Mouse (Mus musculus) midbrain, embryonic 12.5 days (tissue): ENCODE measurements at regions not wholly inside any gene's neighbourhood (a gene's known extent, or its start where the extent isn't known, plus 50 kb on each side); places are given as distances from the start of the nearest gene placed in this dataset.
"Not testable (repeated sequence)": the region's sequence is repeated elsewhere in the genome, so short reads cannot be mapped to it uniquely, and the experiment has no call there.

Experiments used
- ATAC-seq: fragments of 200-750 bp; cut with Nextera tagmentation; 2 replicates; pipeline ENCODE4 v1.8.0; 2017; ENCODE audit warnings: low read depth, moderate TSS enrichment, moderate library complexity; ENCODE audit not compliant: low FRiP score
- H3K27ac ChIP-seq: fragments of 300-500 bp; sonication (generic); replicated peaks from 2 replicates; pipeline ENCODE4 v1.5.1; 2016; ENCODE audit warnings: mild to moderate bottlenecking
- H3K27me3 ChIP-seq: fragments of 300-500 bp; sonication (generic); 2 replicates; pipeline ENCODE4 v1.6.1; 2016; ENCODE audit warnings: mild to moderate bottlenecking
- H3K36me3 ChIP-seq: fragments of 300-500 bp; sonication (generic); 2 replicates; pipeline ENCODE4 v1.6.1; 2016
- H3K4me1 ChIP-seq: fragments of 300-500 bp; sonication (generic); 2 replicates; pipeline ENCODE4 v1.6.1; 2016
- H3K4me2 ChIP-seq: fragments of 300-500 bp; sonication (generic); replicated peaks from 2 replicates; pipeline ENCODE4 v1.6.1; 2016; ENCODE audit warnings: mild to moderate bottlenecking, moderate library complexity
- H3K4me3 ChIP-seq: fragments of 300-500 bp; sonication (generic); 2 replicates; pipeline ENCODE4 v1.5.1; 2016; ENCODE audit warnings: mild to moderate bottlenecking
- H3K9ac ChIP-seq: fragments of 300-500 bp; sonication (generic); replicated peaks from 2 replicates; pipeline ENCODE4 v1.6.1; 2016; ENCODE audit warnings: mild to moderate bottlenecking, moderate library complexity
- H3K9me3 ChIP-seq: fragments of 300-500 bp; sonication (generic); 2 replicates; pipeline ENCODE4 v1.6.1; 2016; ENCODE audit warnings: mild to moderate bottlenecking
- WGBS: fragments of 180-500 bp; shearing (Covaris S2); methylation state at CpG from one replicate; pipeline ENCODE4 v1.1.7; 2016; 5-methylcytosine and 5-hydroxymethylcytosine counted together

DNA sequence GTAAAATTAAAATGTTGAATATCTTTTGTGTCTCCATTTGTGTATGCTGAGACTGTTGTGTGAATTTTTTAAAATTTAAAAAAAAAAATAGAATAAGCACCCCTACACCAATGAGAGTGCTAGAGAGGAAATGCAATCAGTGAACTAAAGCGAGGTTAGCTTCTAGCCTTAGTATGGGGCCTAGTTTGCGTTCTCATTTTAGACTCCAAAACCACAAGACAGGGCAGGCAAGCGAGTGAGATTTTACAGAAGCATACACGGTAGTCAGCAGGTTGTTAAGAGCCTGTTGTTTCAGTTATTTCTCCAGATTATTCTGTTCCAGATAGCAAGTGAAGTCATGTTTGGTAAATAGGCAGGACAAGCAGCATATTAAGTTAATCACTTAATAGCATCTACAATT is 486.2 kb downstream of the Hace1 start:
- H3K9me3 ChIP-seq: no peaks in the 10 kb centered on the region
- no peak overlapping the region for H3K27ac ChIP-seq
- H3K4me2 ChIP-seq: no peak overlapping the region
- H3K4me3 ChIP-seq: no peak overlapping the region
- no peaks in the 10 kb centered on the region for H3K4me1 ChIP-seq
- no peaks in the 10 kb centered on the region for H3K36me3 ChIP-seq
- WGBS: 87% methylated on average over 4 of the region's 4 CpGs
- H3K27me3 ChIP-seq: no peaks in the 10 kb centered on the region
- no peak overlapping the region for H3K9ac ChIP-seq
- ATAC-seq: no peak

DNA sequence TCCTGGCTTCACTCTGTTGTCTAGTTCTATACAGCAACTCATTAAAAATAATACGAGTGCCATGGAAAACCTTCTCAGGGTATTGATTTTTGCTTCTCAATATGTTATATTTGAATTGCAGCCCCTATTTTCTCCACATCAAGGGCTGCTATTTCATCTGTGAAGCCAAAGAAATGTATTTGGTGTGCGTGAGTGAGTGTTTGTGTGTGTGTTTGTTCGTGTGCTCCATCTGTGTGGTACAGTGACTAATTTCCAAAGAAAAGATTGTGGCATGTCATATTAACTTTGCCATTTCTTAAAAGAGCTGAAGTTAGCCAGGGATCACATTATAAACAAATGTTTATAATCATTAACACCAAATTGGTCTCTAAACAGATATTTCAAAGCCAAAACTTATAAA is 493.1 kb downstream of the Hace1 start:
- Histone ChIP-seq H3K9me3 (no peaks in the 10 kb centered on the region), H3K27me3 (no peaks in the 10 kb centered on the region), H3K4me2 (no peak overlapping the region), H3K27ac (peak overlapping the region; percentile 76; the same call in 1 of the 2 replicates), H3K9ac (no peak overlapping the region), H3K4me1 (peaks cover 12% of the 10 kb centered on the region; the same call in 1 of the 2 replicates), H3K4me3 (no peak overlapping the region), H3K36me3 (no peaks in the 10 kb centered on the region)
- no peak for ATAC-seq
- 85% methylated on average over 3 of the region's 3 CpGs for WGBS

DNA sequence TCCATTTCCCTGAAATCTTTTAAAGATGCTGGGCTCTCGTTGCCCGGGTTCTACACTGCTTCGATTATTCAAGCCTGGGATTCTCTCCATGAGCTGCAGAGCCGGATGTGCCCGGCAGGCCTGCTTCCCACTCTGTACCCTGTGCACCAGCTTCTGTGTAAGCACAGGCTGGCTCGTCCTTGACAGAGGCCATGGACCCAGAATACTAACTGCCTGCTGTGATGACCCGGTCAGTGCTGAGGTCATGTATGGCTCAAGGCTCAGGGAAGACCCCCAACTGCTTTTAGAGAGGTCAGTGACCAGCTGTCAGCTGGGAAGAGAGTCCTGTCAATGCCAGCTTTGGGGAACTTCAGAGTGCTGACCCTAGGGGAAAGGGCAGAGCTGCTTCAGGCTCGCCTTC is 493.6 kb downstream of the Hace1 start:
- no peaks in the 10 kb centered on the region for H3K36me3 ChIP-seq
- H3K4me2 ChIP-seq: no peak overlapping the region
- ATAC-seq: peak; percentile 67
- H3K4me1 ChIP-seq: peaks cover 12% of the 10 kb centered on the region; the same call in 1 of the 2 replicates
- H3K9ac ChIP-seq: no peak overlapping the region
- H3K27ac ChIP-seq: peak overlapping the region; percentile 76
- WGBS: 39% methylated on average over 8 of the region's 8 CpGs
- H3K9me3 ChIP-seq: no peaks in the 10 kb centered on the region
- no peaks in the 10 kb centered on the region for H3K27me3 ChIP-seq
- H3K4me3 ChIP-seq: no peak overlapping the region

DNA sequence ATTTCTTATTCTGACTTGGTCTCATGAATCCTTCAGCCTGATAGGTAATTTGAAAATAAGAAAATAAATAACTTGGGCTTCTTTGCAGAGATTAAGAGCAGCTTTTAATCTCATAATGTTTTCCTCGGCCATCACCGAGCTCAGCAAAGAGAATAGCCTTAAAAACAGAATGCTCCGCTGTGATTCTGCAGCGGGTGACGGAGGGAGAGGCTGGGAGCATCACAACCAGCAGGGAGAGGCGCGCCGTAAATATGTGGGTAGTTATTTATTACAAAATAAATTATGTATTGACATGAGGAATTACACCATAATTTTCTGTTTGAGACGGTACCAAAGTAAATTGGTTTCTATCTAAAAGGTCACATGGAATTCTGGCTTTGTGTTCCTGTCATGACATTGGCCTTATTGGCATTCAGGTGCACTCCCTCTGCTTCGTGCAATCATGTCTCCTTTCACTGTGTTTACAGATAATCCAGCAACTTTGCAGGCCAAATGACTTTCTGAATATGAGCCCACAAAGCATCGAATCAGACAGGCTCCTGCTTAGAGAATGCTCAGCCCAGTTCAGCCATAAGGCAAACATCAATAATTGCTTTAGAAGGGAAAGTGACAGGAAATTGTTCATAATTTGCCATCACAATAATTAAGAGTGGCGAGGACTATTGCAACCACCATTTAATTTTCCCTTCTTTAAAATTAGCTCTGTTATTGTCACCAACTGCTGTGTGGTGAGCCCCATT is 494.4 kb downstream of the Hace1 start:
- Histone ChIP-seq H3K36me3 (no peaks in the 10 kb centered on the region), H3K27me3 (no peaks in the 10 kb centered on the region), H3K4me3 (no peak overlapping the region), H3K4me1 (peaks cover 12% of the 10 kb centered on the region; the same call in 1 of the 2 replicates), H3K9ac (no peak overlapping the region), H3K4me2 (no peak overlapping the region), H3K27ac (peak overlapping the region; percentile 76), H3K9me3 (no peaks in the 10 kb centered on the region)
- 55% methylated on average over 12 of the region's 12 CpGs for WGBS
- ATAC-seq: peak; percentile 59

DNA sequence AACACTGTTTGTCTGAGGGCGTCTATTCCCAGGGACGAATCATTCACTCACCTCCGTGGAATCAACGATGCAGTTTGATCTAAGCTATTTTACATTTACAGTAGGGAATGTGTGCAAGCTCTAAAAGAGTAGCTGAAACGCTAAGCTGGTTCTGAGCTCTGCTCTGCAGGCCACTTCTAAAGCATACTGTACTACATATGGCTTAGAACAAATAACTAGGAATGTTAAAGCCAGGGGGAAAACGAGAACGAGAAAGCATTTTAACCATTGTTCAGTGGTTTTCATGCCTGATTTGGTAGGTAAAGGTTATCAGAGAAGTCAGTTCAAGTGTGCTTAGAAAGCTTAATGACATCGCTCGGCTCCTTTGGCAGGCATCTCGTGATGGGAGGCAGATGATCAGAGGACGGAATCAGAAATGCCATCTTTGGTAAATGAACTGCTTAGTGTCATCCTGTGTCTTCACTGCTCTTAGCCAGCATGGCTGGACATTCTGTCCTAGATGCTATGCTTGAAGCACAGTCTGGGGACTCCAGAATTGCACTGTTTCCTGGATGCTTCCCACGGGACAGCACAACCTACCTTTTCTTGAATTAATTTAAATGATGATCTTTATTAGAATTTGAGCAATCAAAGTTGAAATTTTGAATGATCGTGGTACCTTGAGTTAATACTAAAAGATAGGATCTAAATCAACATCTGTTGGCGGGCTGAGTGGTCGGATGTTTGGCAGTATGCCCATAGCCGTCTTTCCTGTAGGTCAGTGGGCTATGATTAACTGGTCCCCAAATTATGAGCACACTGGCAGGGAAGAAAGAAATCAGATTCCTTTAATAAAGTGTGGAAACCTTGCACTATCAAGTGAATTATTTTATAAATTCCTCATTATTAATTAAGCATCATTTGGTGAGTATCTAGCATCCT is 495.2 kb downstream of the Hace1 start:
- no peak overlapping the region for H3K4me3 ChIP-seq
- H3K4me2 ChIP-seq: no peak overlapping the region
- no peaks in the 10 kb centered on the region for H3K36me3 ChIP-seq
- no peaks in the 10 kb centered on the region for H3K9me3 ChIP-seq
- no peaks in the 10 kb centered on the region for H3K27me3 ChIP-seq
- WGBS: 68% methylated on average over 16 of the region's 16 CpGs
- no peak overlapping the region for H3K9ac ChIP-seq
- peaks cover 12% of the 10 kb centered on the region; the same call in 1 of the 2 replicates for H3K4me1 ChIP-seq
- peak overlapping the region; percentile 76 for H3K27ac ChIP-seq
- ATAC-seq: peak; percentile 24; the same call in 1 of the 2 replicates

DNA sequence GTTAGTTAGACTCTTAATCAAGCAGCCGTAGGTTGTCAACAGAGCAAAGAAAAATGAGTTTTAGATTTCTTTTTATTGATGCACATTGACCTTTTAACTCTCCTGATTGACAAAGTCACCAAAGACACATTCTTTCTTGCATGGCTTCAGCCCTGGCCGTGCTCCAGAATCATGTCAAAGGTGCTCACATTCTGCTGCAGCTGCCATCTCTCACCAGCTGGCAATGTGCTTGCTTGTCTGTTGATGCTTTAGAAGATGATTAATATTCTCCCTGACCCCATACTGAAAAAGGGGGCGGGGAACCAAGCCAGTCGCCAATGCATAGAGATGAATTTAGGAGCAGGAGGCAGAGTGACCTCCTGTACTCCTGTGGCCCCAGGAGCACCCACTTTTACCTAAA is 510.1 kb downstream of the Hace1 start:
- Histone ChIP-seq H3K4me3 (no peak overlapping the region), H3K4me2 (no peak overlapping the region), H3K36me3 (no peaks in the 10 kb centered on the region), H3K27me3 (no peaks in the 10 kb centered on the region), H3K9ac (no peak overlapping the region), H3K27ac (no peak overlapping the region), H3K9me3 (no peaks in the 10 kb centered on the region), H3K4me1 (no peaks in the 10 kb centered on the region)
- ATAC-seq: no peak
- 70% methylated on average over 4 of the region's 4 CpGs for WGBS

DNA sequence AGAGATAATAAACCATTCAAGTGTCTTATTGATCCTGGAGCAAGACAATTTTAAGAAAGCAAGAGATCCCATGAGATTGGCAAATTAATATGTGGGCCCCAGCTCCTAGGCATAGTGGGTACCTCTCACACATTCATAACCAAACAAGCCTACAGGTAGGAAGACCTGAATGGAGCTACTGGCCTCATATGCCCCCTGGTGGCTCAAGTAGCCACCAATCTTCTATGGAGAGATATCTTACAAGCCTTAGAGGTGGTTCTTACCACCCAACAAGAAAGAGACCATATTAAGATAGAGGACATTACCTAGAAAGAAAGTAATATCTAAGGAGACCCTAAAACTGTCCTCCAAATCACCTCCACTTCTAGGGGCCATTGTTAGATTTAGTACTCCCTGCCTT is 523.2 kb downstream of the Hace1 start:
- no peak for ATAC-seq
- H3K4me2 ChIP-seq: no peak overlapping the region

DNA sequence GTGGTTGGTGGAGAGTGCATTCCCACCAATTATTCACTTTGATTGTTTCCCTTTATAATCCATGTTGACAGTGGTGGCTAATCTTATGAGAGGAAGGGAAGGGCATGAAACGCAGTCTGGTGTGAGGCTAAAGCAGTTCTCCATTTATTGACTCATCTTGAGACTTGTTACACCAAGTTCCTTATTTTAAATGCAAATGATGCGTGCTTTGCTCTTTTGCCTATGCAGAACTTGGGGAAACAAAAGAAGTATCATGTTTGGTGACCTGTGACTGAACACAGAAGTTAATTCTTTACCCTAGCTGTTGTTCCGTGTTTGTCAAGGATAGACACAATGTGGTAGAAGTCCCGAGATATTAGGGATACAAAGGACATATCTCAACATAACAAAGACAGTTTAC is 531.2 kb downstream of the Hace1 start:
- WGBS: 40% methylated on average over 4 of the region's 4 CpGs

More for the DNA sequence above, 523.2 kb downstream of the Hace1 start:
- no peaks in the 10 kb centered on the region for H3K4me1 ChIP-seq
- H3K4me3 ChIP-seq: no peak overlapping the region
- no peaks in the 10 kb centered on the region for H3K9me3 ChIP-seq
- H3K27ac ChIP-seq: no peak overlapping the region
- H3K9ac ChIP-seq: no peak overlapping the region
- H3K36me3 ChIP-seq: no peaks in the 10 kb centered on the region
- H3K27me3 ChIP-seq: no peaks in the 10 kb centered on the region

DNA sequence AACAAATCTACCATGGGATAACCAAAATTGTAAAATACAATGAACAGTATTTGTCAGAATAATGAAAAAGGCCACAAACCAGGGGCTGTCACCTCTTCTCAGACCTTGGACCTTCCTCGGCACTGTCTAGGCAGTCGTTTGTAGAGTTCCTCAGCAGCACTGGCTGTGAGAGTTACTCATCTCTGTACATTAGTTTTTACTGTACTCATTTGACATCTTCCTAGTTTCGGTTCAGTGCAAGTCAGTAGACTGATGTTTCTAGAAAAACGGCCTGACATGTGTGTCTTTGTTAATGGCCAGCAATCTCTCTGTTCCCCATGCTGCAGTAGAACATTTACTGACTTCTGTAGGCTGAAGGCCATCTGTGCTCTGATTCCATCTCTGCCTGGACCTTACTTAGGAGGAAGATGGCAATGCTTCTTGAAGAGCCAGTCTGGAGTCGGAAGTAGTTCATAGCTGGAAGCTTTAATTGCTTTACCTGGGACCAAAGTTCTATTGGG is 537.1 kb downstream of the Hace1 start:
- no peak for ATAC-seq
- H3K9ac ChIP-seq: no peak overlapping the region
- WGBS: 93% methylated on average over 5 of the region's 5 CpGs
- H3K27me3 ChIP-seq: no peaks in the 10 kb centered on the region
- no peak overlapping the region for H3K4me2 ChIP-seq
- no peak overlapping the region for H3K4me3 ChIP-seq
- H3K27ac ChIP-seq: no peak overlapping the region
- H3K9me3 ChIP-seq: no peaks in the 10 kb centered on the region
- H3K4me1 ChIP-seq: no peaks in the 10 kb centered on the region
- H3K36me3 ChIP-seq: no peaks in the 10 kb centered on the region

More for the DNA sequence above, 531.2 kb downstream of the Hace1 start:
- Histone ChIP-seq H3K36me3 (no peaks in the 10 kb centered on the region), H3K4me1 (no peaks in the 10 kb centered on the region), H3K4me3 (no peak overlapping the region), H3K9ac (no peak overlapping the region), H3K27me3 (no peaks in the 10 kb centered on the region), H3K4me2 (no peak overlapping the region), H3K9me3 (no peaks in the 10 kb centered on the region), H3K27ac (no peak overlapping the region)
- ATAC-seq: no peak

DNA sequence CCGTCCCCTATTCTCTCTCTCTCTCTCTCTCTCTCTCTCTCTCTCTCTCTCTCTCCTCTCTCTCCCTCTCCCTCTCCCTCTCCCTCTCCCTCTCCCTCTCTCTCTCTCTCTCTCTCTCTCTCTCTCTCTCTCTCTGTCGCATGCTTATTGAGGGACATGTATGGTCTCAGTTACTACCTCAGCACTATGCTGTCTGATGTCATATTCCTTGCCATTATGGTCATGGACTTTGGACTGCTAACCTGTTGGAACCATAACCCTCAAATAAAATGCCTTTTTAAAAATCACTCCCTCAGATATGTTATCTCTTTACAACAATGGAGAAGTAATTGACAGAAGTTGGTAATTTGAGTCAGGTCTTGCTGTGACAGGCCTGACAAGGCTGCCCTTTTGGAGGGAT is 544.8 kb downstream of the Hace1 start:
- H3K4me1 ChIP-seq, H3K27ac ChIP-seq, ATAC-seq, H3K36me3 ChIP-seq, H3K9me3 ChIP-seq, H3K27me3 ChIP-seq, H3K9ac ChIP-seq, H3K4me2 ChIP-seq, H3K4me3 ChIP-seq: not testable (repeated sequence)
- 86% methylated on average over 1 of the region's 2 CpGs for WGBS

DNA sequence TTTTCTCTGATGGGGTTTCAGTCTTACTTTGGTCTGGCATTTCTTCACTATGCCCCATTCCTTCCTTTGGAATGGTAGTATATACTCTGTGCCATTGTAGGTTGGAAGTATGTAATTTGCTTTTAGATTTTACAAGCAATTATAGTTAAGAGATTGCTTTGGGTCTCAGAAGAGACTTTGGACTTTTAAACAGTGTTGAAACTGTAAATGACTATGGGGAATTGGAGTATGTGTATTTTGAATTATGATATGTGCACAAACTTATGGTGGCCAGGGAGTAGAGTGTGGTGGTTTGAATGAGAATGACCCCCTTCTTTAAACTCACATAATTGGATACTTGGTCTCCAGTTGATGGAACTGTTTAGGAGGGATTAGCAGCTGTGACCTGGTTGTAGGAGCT is 546.2 kb downstream of the Hace1 start:
- no peak for ATAC-seq
- H3K9me3 ChIP-seq: no peaks in the 10 kb centered on the region
- no peaks in the 10 kb centered on the region for H3K36me3 ChIP-seq
- H3K4me1 ChIP-seq: no peaks in the 10 kb centered on the region
- no peak overlapping the region for H3K4me2 ChIP-seq
- H3K4me3 ChIP-seq: no peak overlapping the region
- H3K27ac ChIP-seq: no peak overlapping the region
- H3K9ac ChIP-seq: no peak overlapping the region
- H3K27me3 ChIP-seq: no peaks in the 10 kb centered on the region

DNA sequence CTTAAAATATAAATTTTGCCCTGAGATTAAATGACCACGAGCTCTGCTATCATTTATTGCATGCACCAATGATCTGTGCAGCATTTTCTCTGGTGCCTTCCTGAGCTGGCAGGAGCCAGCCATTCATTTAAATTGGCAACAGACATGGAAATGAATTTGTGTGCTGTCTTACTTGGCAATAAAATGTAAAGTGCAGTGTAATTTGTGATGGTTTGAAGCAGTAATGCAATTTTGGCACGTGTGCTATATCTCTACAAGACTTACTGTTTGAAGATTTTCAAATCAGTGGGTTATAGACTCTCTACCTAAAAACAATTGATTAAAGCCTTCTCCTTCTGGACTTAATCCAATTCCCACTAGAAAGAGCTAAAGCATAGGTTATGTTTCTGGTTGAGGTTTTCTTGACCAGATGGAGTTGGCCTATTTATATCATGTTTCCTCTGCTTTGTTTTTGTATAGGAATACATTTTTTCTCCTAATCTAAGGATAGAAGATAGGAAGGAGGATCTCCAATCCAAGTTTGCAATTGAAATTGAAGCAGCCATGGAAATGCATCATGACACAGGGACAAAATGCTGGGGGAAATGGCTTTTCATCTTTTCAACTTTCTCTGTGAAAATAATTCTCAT is 557.6 kb downstream of the Hace1 start:
- no peak overlapping the region for H3K9ac ChIP-seq
- H3K4me1 ChIP-seq: no peaks in the 10 kb centered on the region
- no peak overlapping the region for H3K4me3 ChIP-seq
- no peaks in the 10 kb centered on the region for H3K36me3 ChIP-seq
- H3K27me3 ChIP-seq: no peaks in the 10 kb centered on the region
- no peak for ATAC-seq
- no peak overlapping the region for H3K27ac ChIP-seq
- 76% methylated on average over 2 of the region's 2 CpGs for WGBS
- H3K4me2 ChIP-seq: no peak overlapping the region
- H3K9me3 ChIP-seq: no peaks in the 10 kb centered on the region
